Mouse (Mus musculus) telencephalon, adult 2 months (tissue): ENCODE results near the gene Zfp988.
"Not testable (repeated sequence)": the region's sequence is repeated elsewhere in the genome, so short reads cannot be mapped to it uniquely, and the experiment has no call there.

Experiments used
- DNase-seq: peaks from one replicate; pipeline ENCODE4 v3.0.0-alpha.2; 2011; ENCODE audit warnings: low read depth, low spot score

The Zfp988 gene

GRCm38 (mm10) chr4:147343042-147343908 is 37.8 kb downstream of the Zfp988 start:
- not testable (repeated sequence) for DNase-seq

- DNase-seq, result not testable (repeated sequence)
These were observed 39.6 kb downstream of the Zfp988 start for GRCm38 (mm10) chr4:147345061-147345554.

- not testable (repeated sequence) for DNase-seq
These were observed 41.0 kb downstream of the Zfp988 start for GRCm38 (mm10) chr4:147346361-147347035.

GRCm38 (mm10) chr4:147347300-147347699 is 41.8 kb downstream of the Zfp988 start:
- not testable (repeated sequence) for DNase-seq

GRCm38 (mm10) chr4:147347880-147348279 is 42.4 kb downstream of the Zfp988 start:
- not testable (repeated sequence) for DNase-seq

- DNase-seq, result not testable (repeated sequence)
These were observed 42.9 kb downstream of the Zfp988 start for GRCm38 (mm10) chr4:147348401-147348800.

GRCm38 (mm10) chr4:147348906-147349686 is 43.6 kb downstream of the Zfp988 start:
- DNase-seq, result not testable (repeated sequence)

- DNase-seq, result not testable (repeated sequence)
These were observed 44.4 kb downstream of the Zfp988 start for GRCm38 (mm10) chr4:147349687-147350415.

- not testable (repeated sequence) for DNase-seq
These were observed 45.1 kb downstream of the Zfp988 start for GRCm38 (mm10) chr4:147350541-147350940.

- DNase-seq, result not testable (repeated sequence)
These were observed 46.0 kb downstream of the Zfp988 start for GRCm38 (mm10) chr4:147351376-147351980.

- DNase-seq, result not testable (repeated sequence)
These were observed 48.2 kb downstream of the Zfp988 start for GRCm38 (mm10) chr4:147353626-147354025.

GRCm38 (mm10) chr4:147356042-147356441 is 50.6 kb downstream of the Zfp988 start:
- not testable (repeated sequence) for DNase-seq

GRCm38 (mm10) chr4:147357195-147357594 is 51.7 kb downstream of the Zfp988 start:
- not testable (repeated sequence) for DNase-seq

GRCm38 (mm10) chr4:147361003-147361402 is 55.5 kb downstream of the Zfp988 start, which contains the start of gene Zfp978:
Zfp978 (plus strand) TSS chr4:147361303.
- not testable (repeated sequence) for DNase-seq

- DNase-seq, result not testable (repeated sequence)
These were observed 56.4 kb downstream of the Zfp988 start for GRCm38 (mm10) chr4:147361872-147362271.

GRCm38 (mm10) chr4:147369564-147369963 is 64.1 kb downstream of the Zfp988 start:
- DNase-seq, result not testable (repeated sequence)

- DNase-seq, result not testable (repeated sequence)
These were observed 77.7 kb downstream of the Zfp988 start for GRCm38 (mm10) chr4:147383199-147383598.
